Mouse (Mus musculus) heart, adult 2 months (tissue): ENCODE results near the gene Cnga1.

Source experiments
- CTCF ChIP-seq: fragments of 200-600 bp; IDR thresholded peaks from 2 replicates; pipeline ENCODE4 v1.8.1; 2022; ENCODE audit warnings: antibody characterized with exemption, mild to moderate bottlenecking, moderate library complexity
- EP300 ChIP-seq: fragments of 200-500 bp; IDR thresholded peaks from 2 replicates; pipeline ENCODE4 v1.6.1; 2011; ENCODE audit warnings: low read depth, low read length, control low read depth; ENCODE audit not compliant: insufficient read depth
- POLR2A ChIP-seq: fragments of 200-500 bp; IDR thresholded peaks from 2 replicates; pipeline ENCODE4 v1.6.1; 2011; ENCODE audit warnings: mild to moderate bottlenecking, low read depth, low read length, control low read depth; ENCODE audit not compliant: insufficient read depth

GRCm38 (mm10) chr5:72647958-72648595 lies 4.0 kb upstream of the Cnga1 start:
- TF ChIP-seq CTCF (no peak), POLR2A (no peak), EP300 (no peak)
